Mouse (Mus musculus) bone marrow, adult 2 months (tissue): ENCODE results near the gene E130309D02Rik.

Source experiments
- CTCF ChIP-seq: fragments of 200-500 bp; IDR thresholded peaks from 2 replicates; pipeline ENCODE4 v1.5.1; 2011; ENCODE audit warnings: low read length, control low read depth; ENCODE audit not compliant: control insufficient read depth, insufficient read depth
- POLR2A ChIP-seq: fragments of 200-500 bp; IDR thresholded peaks from 2 replicates; pipeline ENCODE4 v1.6.1; 2011; ENCODE audit warnings: low read depth, mild to moderate bottlenecking, control low read depth, low read length, borderline replicate concordance; ENCODE audit not compliant: control insufficient read depth

- TF ChIP-seq POLR2A (no peak), CTCF (no peak)
Measured at GRCm38 (mm10) chr5:143359263-143359662, 44.1 kb upstream of the E130309D02Rik start.
